Mouse (Mus musculus): ENCODE measurements around the gene Znhit6. TPM values are rescaled to one million over a fixed set of nuclear protein-coding genes. Genes with fewer than 3 reads are reported as not detected.

Znhit6 gene
- polyA plus RNA-seq, 1 experiment, result 11.7 TPM

- TF ChIP-seq POLR2A (IDR thresholded peaks at IDR 0.05; ENCODE audit: extremely low read depth, insufficient read depth, low read length) (no peak), CTCF (IDR thresholded peaks at IDR 0.05; ENCODE audit: extremely low read depth, insufficient read depth, low read length) (no peak)
- H3K27ac ChIP-seq (ENCODE audit: insufficient read depth, low read length), result no peak overlapping the region
- no peaks in the 10 kb centered on the region for H3K4me1 ChIP-seq (ENCODE audit: control insufficient read depth, insufficient read depth, low read length)
- H3K4me3 ChIP-seq (ENCODE audit: insufficient read depth, low read length), result no peak overlapping the region
Measured at GRCm38 (mm10) chr3:145621209-145621608, 45.2 kb downstream of the Znhit6 start.

- H3K27ac ChIP-seq (ENCODE audit: insufficient read depth, low read length), result no peak overlapping the region
- no peak overlapping the region for H3K4me3 ChIP-seq (ENCODE audit: insufficient read depth, low read length)
- H3K4me1 ChIP-seq (ENCODE audit: control insufficient read depth, insufficient read depth, low read length), result no peaks in the 10 kb centered on the region
- TF ChIP-seq CTCF (IDR thresholded peaks at IDR 0.05; ENCODE audit: extremely low read depth, insufficient read depth, low read length) (no peak), POLR2A (IDR thresholded peaks at IDR 0.05; ENCODE audit: extremely low read depth, insufficient read depth, low read length) (no peak)
Measured at GRCm38 (mm10) chr3:145623047-145623446, 47.0 kb downstream of the Znhit6 start.

DNA sequence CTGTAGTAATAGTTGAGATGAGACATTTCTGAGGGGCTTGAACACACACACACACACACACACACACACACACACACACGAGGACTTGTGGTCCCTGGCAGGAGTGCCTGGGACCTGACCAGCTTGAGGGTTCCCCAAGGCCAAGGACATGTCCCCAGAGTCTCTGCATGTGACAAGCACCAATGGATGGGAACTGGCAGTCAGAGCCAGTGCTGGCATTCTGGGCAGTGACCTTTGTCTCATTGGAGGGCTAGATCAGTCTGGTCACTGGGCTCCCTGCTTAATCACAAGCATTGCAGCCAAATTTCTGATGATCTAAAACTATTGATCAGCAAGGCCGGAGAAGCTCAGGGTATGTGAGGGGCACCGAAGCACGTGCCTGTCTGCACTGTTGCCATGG, 48.8 kb downstream of the Znhit6 start:
- Histone ChIP-seq H3K4me1 (ENCODE audit: control insufficient read depth, insufficient read depth, low read length) (no peaks in the 10 kb centered on the region), H3K27ac (ENCODE audit: insufficient read depth, low read length) (no peak overlapping the region), H3K4me3 (ENCODE audit: insufficient read depth, low read length) (no peak overlapping the region)
- TF ChIP-seq POLR2A (IDR thresholded peaks at IDR 0.05; ENCODE audit: extremely low read depth, insufficient read depth, low read length) (no peak), CTCF (IDR thresholded peaks at IDR 0.05; ENCODE audit: extremely low read depth, insufficient read depth, low read length) (no peak)

- H3K4me1 ChIP-seq (ENCODE audit: control insufficient read depth, insufficient read depth, low read length), result no peaks in the 10 kb centered on the region
- no peak overlapping the region for H3K4me3 ChIP-seq (ENCODE audit: insufficient read depth, low read length)
- no peak overlapping the region for H3K27ac ChIP-seq (ENCODE audit: insufficient read depth, low read length)
- TF ChIP-seq POLR2A (IDR thresholded peaks at IDR 0.05; ENCODE audit: extremely low read depth, insufficient read depth, low read length) (no peak), CTCF (IDR thresholded peaks at IDR 0.05; ENCODE audit: extremely low read depth, insufficient read depth, low read length) (no peak)
Measured at GRCm38 (mm10) chr3:145625546-145625945, 49.5 kb downstream of the Znhit6 start.

DNA sequence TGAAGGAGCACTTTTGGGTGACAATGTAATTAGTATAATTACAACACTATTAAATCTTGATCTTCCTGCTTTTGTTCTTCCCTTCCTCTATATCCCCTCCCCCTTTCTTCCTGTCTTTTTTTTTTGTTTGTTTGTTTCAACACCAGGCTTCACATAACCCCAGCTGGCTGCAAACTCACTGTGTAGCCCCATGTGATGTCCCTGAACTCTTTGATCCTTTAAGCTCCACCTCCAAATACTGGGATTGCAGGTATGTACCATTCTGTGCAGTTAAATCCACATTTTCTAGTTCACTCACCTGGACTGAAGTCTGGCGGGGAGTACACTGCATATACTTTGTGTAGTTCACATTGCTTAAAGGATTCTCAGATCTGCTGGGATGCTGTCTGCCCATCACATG, 50.1 kb downstream of the Znhit6 start:
- no peak for TF ChIP-seq POLR2A (IDR thresholded peaks at IDR 0.05; ENCODE audit: extremely low read depth, insufficient read depth, low read length)
- no peak for TF ChIP-seq CTCF (IDR thresholded peaks at IDR 0.05; ENCODE audit: extremely low read depth, insufficient read depth, low read length)
- H3K27ac ChIP-seq (ENCODE audit: insufficient read depth, low read length), result no peak overlapping the region
- H3K4me3 ChIP-seq (ENCODE audit: insufficient read depth, low read length), result no peak overlapping the region
- no peaks in the 10 kb centered on the region for H3K4me1 ChIP-seq (ENCODE audit: control insufficient read depth, insufficient read depth, low read length)

DNA sequence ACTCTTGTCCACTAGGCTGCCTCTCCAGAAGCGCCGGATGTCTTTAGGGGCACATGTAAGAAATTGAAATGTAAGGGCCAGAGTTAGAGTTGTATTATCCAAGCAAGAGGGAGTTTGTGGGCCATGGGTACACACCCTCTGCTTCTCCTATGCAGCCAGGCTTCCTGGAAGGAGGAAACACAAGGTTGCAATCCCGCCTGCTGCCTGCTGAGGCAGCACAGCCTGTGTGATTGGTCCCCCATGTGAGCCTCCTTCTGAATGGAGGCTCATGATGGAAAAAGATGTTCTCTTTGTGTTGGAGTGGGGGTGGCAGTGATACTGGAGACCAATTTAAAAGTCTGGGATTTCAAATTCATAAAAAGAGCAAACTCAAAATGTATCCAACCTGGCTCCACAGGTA, 51.8 kb downstream of the Znhit6 start:
- Histone ChIP-seq H3K4me3 (ENCODE audit: insufficient read depth, low read length) (no peak overlapping the region), H3K4me1 (ENCODE audit: control insufficient read depth, insufficient read depth, low read length) (no peaks in the 10 kb centered on the region), H3K27ac (ENCODE audit: insufficient read depth, low read length) (no peak overlapping the region)
- no peak for TF ChIP-seq POLR2A (IDR thresholded peaks at IDR 0.05; ENCODE audit: extremely low read depth, insufficient read depth, low read length)
- peak; percentile 45 for TF ChIP-seq CTCF (IDR thresholded peaks at IDR 0.05; ENCODE audit: extremely low read depth, insufficient read depth, low read length)

DNA sequence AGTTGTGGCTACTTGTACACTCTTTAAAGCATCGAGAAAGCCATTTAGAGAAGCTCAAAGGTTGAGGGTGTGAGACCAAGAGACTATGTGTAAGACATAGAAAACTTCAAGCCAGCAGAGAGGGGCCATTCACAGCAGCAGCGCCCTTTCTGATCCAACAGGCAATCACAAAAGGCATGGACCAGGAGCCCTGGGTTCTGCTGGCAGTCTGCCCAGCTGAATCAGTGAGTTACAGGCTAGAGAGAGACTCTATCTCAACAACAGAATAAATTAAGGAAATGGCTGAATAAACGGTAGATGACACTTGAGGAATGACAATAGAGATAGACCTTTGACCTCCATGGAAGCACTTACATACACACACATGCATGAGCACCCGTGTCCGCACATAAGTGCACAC, 52.6 kb downstream of the Znhit6 start:
- TF ChIP-seq CTCF (IDR thresholded peaks at IDR 0.05; ENCODE audit: extremely low read depth, insufficient read depth, low read length) (no peak), POLR2A (IDR thresholded peaks at IDR 0.05; ENCODE audit: extremely low read depth, insufficient read depth, low read length) (no peak)
- Histone ChIP-seq H3K4me1 (ENCODE audit: control insufficient read depth, insufficient read depth, low read length) (no peaks in the 10 kb centered on the region), H3K27ac (ENCODE audit: insufficient read depth, low read length) (no peak overlapping the region)

DNA sequence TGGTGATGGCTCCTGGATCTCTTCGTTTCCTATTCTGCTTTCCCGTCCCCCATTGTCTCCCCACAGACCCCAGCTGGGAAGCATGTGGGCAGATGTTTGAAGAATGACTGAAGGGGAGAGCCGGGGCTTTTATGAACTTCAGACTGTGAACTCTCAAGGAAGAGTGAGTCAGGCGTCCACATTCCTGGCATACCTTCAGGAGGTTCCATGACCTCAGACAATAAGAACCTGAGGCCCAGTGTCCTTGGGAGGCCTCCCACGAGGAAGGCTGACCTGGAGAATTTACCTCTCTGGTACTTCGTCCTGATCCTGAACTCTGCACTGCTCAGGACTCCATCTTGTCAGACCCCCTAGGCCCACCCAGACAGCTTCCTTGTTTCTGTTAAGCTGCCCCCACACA, 56.9 kb downstream of the Znhit6 start:
- Histone ChIP-seq H3K4me3 (ENCODE audit: insufficient read depth, low read length) (no peak overlapping the region), H3K27ac (ENCODE audit: insufficient read depth, low read length) (no peak overlapping the region), H3K4me1 (ENCODE audit: control insufficient read depth, insufficient read depth, low read length) (no peaks in the 10 kb centered on the region)
- TF ChIP-seq CTCF (IDR thresholded peaks at IDR 0.05; ENCODE audit: extremely low read depth, insufficient read depth, low read length) (no peak), POLR2A (IDR thresholded peaks at IDR 0.05; ENCODE audit: extremely low read depth, insufficient read depth, low read length) (no peak)

More for the DNA sequence above, 52.6 kb downstream of the Znhit6 start:
- no peak overlapping the region for H3K4me3 ChIP-seq (ENCODE audit: insufficient read depth, low read length)

GRCm38 (mm10) chr3:145634002-145634710, 58.2 kb downstream of the Znhit6 start:
- H3K27ac ChIP-seq (ENCODE audit: insufficient read depth, low read length), result no peak overlapping the region
- no peak overlapping the region for H3K4me3 ChIP-seq (ENCODE audit: insufficient read depth, low read length)
- no peaks in the 10 kb centered on the region for H3K4me1 ChIP-seq (ENCODE audit: control insufficient read depth, insufficient read depth, low read length)
- TF ChIP-seq POLR2A (IDR thresholded peaks at IDR 0.05; ENCODE audit: extremely low read depth, insufficient read depth, low read length) (no peak), CTCF (IDR thresholded peaks at IDR 0.05; ENCODE audit: extremely low read depth, insufficient read depth, low read length) (no peak)

- TF ChIP-seq POLR2A (IDR thresholded peaks at IDR 0.05; ENCODE audit: extremely low read depth, insufficient read depth, low read length), result no peak
- no peak for TF ChIP-seq CTCF (IDR thresholded peaks at IDR 0.05; ENCODE audit: extremely low read depth, insufficient read depth, low read length)
- Histone ChIP-seq H3K4me3 (ENCODE audit: insufficient read depth, low read length) (no peak overlapping the region), H3K4me1 (ENCODE audit: control insufficient read depth, insufficient read depth, low read length) (no peaks in the 10 kb centered on the region), H3K27ac (ENCODE audit: insufficient read depth, low read length) (no peak overlapping the region)
Measured at GRCm38 (mm10) chr3:145640170-145640569, 64.2 kb downstream of the Znhit6 start.
